In genomic region chr5:31252795-31253545, GRCm38 (mm10) we compare ENCODE assay signal across 11 mouse cellular contexts. TPM values are rescaled to one million over a fixed set of nuclear protein-coding genes. Genes with fewer than 3 reads are reported as not detected.
DNase-seq lines count a peak whose midpoint lies in the region; ATAC-seq and TF ChIP-seq lines count a peak whose summit lies in the region.
"Had no signal": no experiment of that assay in that cellular context is flagged by ENCODE, and none has a peak within 500 bp of the region (broad histone marks: within the 10 kb centered on the region; RNA-seq: fewer than 3 reads in every experiment).

No protein-coding gene starts in this region.

- peak overlapping the region; percentile 50; the same call in 1 of the 2 replicates for H3K9ac ChIP-seq in lung, embryonic 14.5 days
- H3K9ac ChIP-seq in embryonic facial prominence, embryonic 14.5 days (ENCODE audit: low read depth, low read length), result peak overlapping the region; percentile 41; the same call in 1 of the 2 replicates

- 71% methylated on average over 16 of the region's 16 CpGs for WGBS in lung, embryonic 14.5 days
- WGBS in embryonic facial prominence, embryonic 14.5 days, result 44% methylated on average over 16 of the region's 16 CpGs
- 46% methylated on average over 16 of the region's 16 CpGs for WGBS in small intestine, adult 2 months

- no peaks in the 10 kb centered on the region for H3K27me3 ChIP-seq in lung, embryonic 14.5 days (ENCODE audit: insufficient read depth, low read length)
- no peaks in the 10 kb centered on the region for H3K27me3 ChIP-seq in embryonic facial prominence, embryonic 14.5 days (replicated peaks; ENCODE audit: control insufficient read depth, insufficient read depth, low read length)
- no peaks in the 10 kb centered on the region for H3K27me3 ChIP-seq in small intestine, adult 2 months (ENCODE audit: control insufficient read depth, insufficient read depth, low read length)

- intact Hi-C loops in gastrocnemius, adult 2 months (cut with DNase I), result no loop called here
- intact Hi-C loops in gastrocnemius, postnatal 14 days (cut with DNase I; ENCODE audit: low total_unique reads), result no loop called here

- H3K9me3 ChIP-seq in lung, embryonic 14.5 days (ENCODE audit: low read depth, low read length), result no peaks in the 10 kb centered on the region
- H3K9me3 ChIP-seq in embryonic facial prominence, embryonic 14.5 days (ENCODE audit: control insufficient read depth, low read length), result no peaks in the 10 kb centered on the region

- no peak for ATAC-seq in lung, embryonic 14.5 days (ENCODE audit: insufficient read depth)
- peak; percentile 19; the same call in 1 of the 2 replicates for ATAC-seq in embryonic facial prominence, embryonic 14.5 days (ENCODE audit: low read depth)

- H3K4me3 ChIP-seq in gastrocnemius, adult 2 months, result no peak overlapping the region
- H3K4me3 ChIP-seq in lung, embryonic 14.5 days (ENCODE audit: low read depth, low read length), result peak overlapping the region; percentile 41
- H3K4me3 ChIP-seq in embryonic facial prominence, embryonic 14.5 days (ENCODE audit: low read depth, low read length), result peak overlapping the region; percentile 33; the same call in 1 of the 2 replicates
- H3K4me3 ChIP-seq in small intestine, adult 2 months (ENCODE audit: low read depth, low read length), result peak overlapping the region; percentile 82

- H3K36me3 ChIP-seq in lung, embryonic 14.5 days (ENCODE audit: insufficient read depth), result peaks cover 84% of the 10 kb centered on the region
- peaks cover 86% of the 10 kb centered on the region for H3K36me3 ChIP-seq in embryonic facial prominence, embryonic 14.5 days (ENCODE audit: control insufficient read depth, insufficient read depth, low read length)
- H3K36me3 ChIP-seq in small intestine, adult 2 months (ENCODE audit: control insufficient read depth, insufficient read depth, low read length), result peaks cover 41% of the 10 kb centered on the region

- no peak for TF ChIP-seq POLR2A in small intestine, adult 2 months (IDR thresholded peaks at IDR 0.05; ENCODE audit: low read depth, low read length)

- peak overlapping the region; percentile 56 for H3K4me2 ChIP-seq in lung, embryonic 14.5 days
- H3K4me2 ChIP-seq in embryonic facial prominence, embryonic 14.5 days (ENCODE audit: low read depth, low read length), result peak overlapping the region; percentile 48

- no peak for TF ChIP-seq CTCF in gastrocnemius, adult 2 months (IDR thresholded peaks at IDR 0.05)
- TF ChIP-seq CTCF in lung, embryonic 14.5 days (IDR thresholded peaks at IDR 0.05; ENCODE audit: low read depth), result no peak
- no peak for TF ChIP-seq CTCF in small intestine, adult 2 months (IDR thresholded peaks at IDR 0.05; ENCODE audit: extremely low read depth, insufficient read length, insufficient replicate concordance, low read depth, low read length)

- DNase-seq in gastrocnemius, adult 2 months, result no peak
- no peak for DNase-seq in gastrocnemius, postnatal 14 days
- peak; percentile 23 for DNase-seq in lung, embryonic 14.5 days
- no peak for DNase-seq in lung, postnatal 4 days
- DNase-seq in embryonic facial prominence, embryonic 14.5 days (ENCODE audit: low spot score), result peak; percentile 76
- no peak for DNase-seq in layer of hippocampus, adult 18-20 months (ENCODE audit: low spot score in 2 of 2)
- no peak for DNase-seq in adrenal gland, adult 8-10 months
- DNase-seq: lung, postnatal 10 days had no signal

- no peaks in the 10 kb centered on the region for H3K4me1 ChIP-seq in lung, embryonic 14.5 days (ENCODE audit: insufficient read depth)
- peaks cover 23% of the 10 kb centered on the region for H3K4me1 ChIP-seq in embryonic facial prominence, embryonic 14.5 days (ENCODE audit: control insufficient read depth, insufficient read depth, low read length)
- peaks cover 14% of the 10 kb centered on the region for H3K4me1 ChIP-seq in small intestine, adult 2 months (ENCODE audit: control insufficient read depth, insufficient read depth, insufficient read length, low read length)

- H3K27ac ChIP-seq in gastrocnemius, adult 2 months, result peak overlapping the region; percentile 81
- H3K27ac ChIP-seq in lung, embryonic 14.5 days (ENCODE audit: low read depth), result 0 out of 2 replicates have a peak overlapping the region, but pooled peaks have one; percentile 78
- peak overlapping the region; percentile 64 for H3K27ac ChIP-seq in embryonic facial prominence, embryonic 14.5 days (replicated peaks; ENCODE audit: low read depth, low read length)
- peak overlapping the region; percentile 95 for H3K27ac ChIP-seq in small intestine, adult 2 months (ENCODE audit: insufficient read depth, low read depth, low read length)

RNA-seq across cellular contexts. Expression of gene Krtcap3, which starts 1.5 kb away (rescaled TPM):
- total RNA-seq in gastrocnemius, adult 2 months (2021), result 1 to 10 TPM; 1.5 to 2.0 TPM
- total RNA-seq in gastrocnemius, postnatal 14 days (2021), result 1 to 10 TPM in 1 of 2 experiments, under 1 TPM in 1; 0.47 to 1.9 TPM
- polyA plus RNA-seq in lung, embryonic 14.5 days (2014; fragmentation: Nextera tagmentation; extraction: Ambion mirVana), result 31.1 and 32.0 TPM in 2 replicates
- polyA plus RNA-seq in embryonic facial prominence, embryonic 14.5 days (2014; fragmentation: Nextera tagmentation; extraction: Ambion mirVana), result 14.8 and 15.2 TPM in 2 replicates
- 122 and 205 TPM in 2 replicates for polyA plus RNA-seq in small intestine, adult 2 months (2012; rRNA removed)
- total RNA-seq in layer of hippocampus, adult 18-20 months (2021), result 1 to 10 TPM; 2.2 to 4.0 TPM
- 1 to 10 TPM; 3.8 to 9.2 (median 4.6) TPM for total RNA-seq in adrenal gland, adult 8-10 months (2022)

RNA-seq across cellular contexts. Expression of gene Gm9970, which starts 11.9 kb away (rescaled TPM):
- total RNA-seq in gastrocnemius, adult 2 months (2021), result not detected
- not detected for total RNA-seq in gastrocnemius, postnatal 14 days (2021)
- 0.37 and 0.38 TPM in 2 replicates for polyA plus RNA-seq in lung, embryonic 14.5 days (2014; fragmentation: Nextera tagmentation; extraction: Ambion mirVana)
- 0.68 and 0.83 TPM in 2 replicates for polyA plus RNA-seq in embryonic facial prominence, embryonic 14.5 days (2014; fragmentation: Nextera tagmentation; extraction: Ambion mirVana)
- 0.82 TPM in 1 of 2 replicates, not detected in the other for polyA plus RNA-seq in small intestine, adult 2 months (2012; rRNA removed)
- not detected for total RNA-seq in layer of hippocampus, adult 18-20 months (2021)
- under 1 TPM in 3 of 4 experiments, not detected in 1; 0.56 to 0.81 (median 0.59) TPM for total RNA-seq in adrenal gland, adult 8-10 months (2022)
- total RNA-seq: monocyte, adult 5-6 weeks had no signal
- polyA plus RNA-seq: frontal cortex, adult 2 months had no signal

RNA-seq across cellular contexts. Expression of gene Nrbp1, which starts 12.3 kb away (rescaled TPM):
- total RNA-seq in gastrocnemius, adult 2 months (2021), result 10 to 100 TPM; 51.3 to 58.5 TPM
- 10 to 100 TPM; 61.1 to 63.4 TPM for total RNA-seq in gastrocnemius, postnatal 14 days (2021)
- 158 and 165 TPM in 2 replicates for polyA plus RNA-seq in lung, embryonic 14.5 days (2014; fragmentation: Nextera tagmentation; extraction: Ambion mirVana)
- polyA plus RNA-seq in embryonic facial prominence, embryonic 14.5 days (2014; fragmentation: Nextera tagmentation; extraction: Ambion mirVana), result 157 and 172 TPM in 2 replicates
- polyA plus RNA-seq in small intestine, adult 2 months (2012; rRNA removed), result 98.0 and 232 TPM in 2 replicates
- 10 to 100 TPM; 83.8 to 86.3 TPM for total RNA-seq in layer of hippocampus, adult 18-20 months (2021)
- 100 to 1,000 TPM in 2 of 4 experiments, 10 to 100 TPM in 2; 85.7 to 104 (median 96.6) TPM for total RNA-seq in adrenal gland, adult 8-10 months (2022)

RNA-seq across cellular contexts. Expression of gene Ppm1g, which starts 32.5 kb away (rescaled TPM):
- total RNA-seq in gastrocnemius, adult 2 months (2021), result 10 to 100 TPM; 41.1 to 45.7 TPM
- total RNA-seq in gastrocnemius, postnatal 14 days (2021), result 10 to 100 TPM; 38.0 to 39.8 TPM
- 144 and 148 TPM in 2 replicates for polyA plus RNA-seq in lung, embryonic 14.5 days (2014; fragmentation: Nextera tagmentation; extraction: Ambion mirVana)
- 102 and 107 TPM in 2 replicates for polyA plus RNA-seq in embryonic facial prominence, embryonic 14.5 days (2014; fragmentation: Nextera tagmentation; extraction: Ambion mirVana)
- polyA plus RNA-seq in small intestine, adult 2 months (2012; rRNA removed), result 39.3 and 67.7 TPM in 2 replicates
- total RNA-seq in layer of hippocampus, adult 18-20 months (2021), result 10 to 100 TPM; 69.6 to 73.3 TPM
- 100 to 1,000 TPM in 3 of 4 experiments, 10 to 100 TPM in 1; 93.5 to 125 (median 105) TPM for total RNA-seq in adrenal gland, adult 8-10 months (2022)

RNA-seq across cellular contexts. Expression of gene Ift172, which starts 37.9 kb away (rescaled TPM):
- 10 to 100 TPM; 26.0 to 34.8 TPM for total RNA-seq in gastrocnemius, adult 2 months (2021)
- 10 to 100 TPM; 19.6 to 21.2 TPM for total RNA-seq in gastrocnemius, postnatal 14 days (2021)
- polyA plus RNA-seq in lung, embryonic 14.5 days (2014; fragmentation: Nextera tagmentation; extraction: Ambion mirVana), result 32.3 and 36.4 TPM in 2 replicates
- 36.7 and 38.4 TPM in 2 replicates for polyA plus RNA-seq in embryonic facial prominence, embryonic 14.5 days (2014; fragmentation: Nextera tagmentation; extraction: Ambion mirVana)
- 18.1 and 20.9 TPM in 2 replicates for polyA plus RNA-seq in small intestine, adult 2 months (2012; rRNA removed)
- 10 to 100 TPM; 79.3 to 86.3 TPM for total RNA-seq in layer of hippocampus, adult 18-20 months (2021)
- 10 to 100 TPM; 38.1 to 62.4 (median 49.5) TPM for total RNA-seq in adrenal gland, adult 8-10 months (2022)

Comparison
In these comparisons a context has a peak if more than half of its experiments do, and no peak if none do; other contexts are left out.
1. DNase-seq: peak in lung, embryonic 14.5 days (single experiment) and embryonic facial prominence, embryonic 14.5 days (single experiment); none in gastrocnemius, adult 2 months (single experiment), gastrocnemius, postnatal 14 days (single experiment), lung, postnatal 4 days (0 of 2), layer of hippocampus, adult 18-20 months (0 of 2) and adrenal gland, adult 8-10 months (single experiment).
2. Peak in every context shown above with its lines, with median percentiles within 50 percentile points of each other: H3K27ac ChIP-seq.